Mouse (Mus musculus): ENCODE measurements at regions not wholly inside any gene's neighbourhood (a gene's known extent, or its start where the extent isn't known, plus 50 kb on each side); places are given as distances from the start of the nearest gene placed in this dataset.

DNA sequence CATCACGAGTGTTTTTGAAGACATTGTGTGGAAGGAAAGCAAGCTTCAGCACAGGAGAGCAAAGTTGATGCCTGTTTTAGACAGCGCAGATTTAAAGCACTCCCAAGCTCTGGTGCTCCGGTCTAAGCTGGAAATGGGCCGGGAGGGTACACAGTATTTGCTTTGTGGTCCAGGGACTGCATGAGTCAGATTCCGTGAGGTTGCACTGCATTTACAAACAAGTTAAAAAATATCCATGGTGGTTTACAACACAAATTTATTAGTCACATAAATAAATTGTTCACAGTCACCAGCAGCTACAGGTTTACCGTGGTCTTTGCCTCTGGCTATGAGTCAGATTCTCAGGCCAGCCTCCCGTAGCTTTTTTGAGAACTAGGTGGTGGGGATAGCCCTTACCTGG, 312.0 kb downstream of the Ptprc start:
- DNase-seq (ENCODE audit: low spot score) = no peak

GRCm38 (mm10) chr1:137852262-137852661, 323.2 kb downstream of the Ptprc start:
- DNase-seq (ENCODE audit: low spot score) = no peak

GRCm38 (mm10) chr1:137847311-137847923, 328.1 kb downstream of the Ptprc start:
- DNase-seq (ENCODE audit: low spot score) = no peak

GRCm38 (mm10) chr1:137846857-137847256, 328.7 kb downstream of the Ptprc start:
- DNase-seq (ENCODE audit: low spot score) = no peak

GRCm38 (mm10) chr1:137840531-137840930, 335.0 kb downstream of the Ptprc start:
- no peak for DNase-seq (ENCODE audit: low spot score)

DNA sequence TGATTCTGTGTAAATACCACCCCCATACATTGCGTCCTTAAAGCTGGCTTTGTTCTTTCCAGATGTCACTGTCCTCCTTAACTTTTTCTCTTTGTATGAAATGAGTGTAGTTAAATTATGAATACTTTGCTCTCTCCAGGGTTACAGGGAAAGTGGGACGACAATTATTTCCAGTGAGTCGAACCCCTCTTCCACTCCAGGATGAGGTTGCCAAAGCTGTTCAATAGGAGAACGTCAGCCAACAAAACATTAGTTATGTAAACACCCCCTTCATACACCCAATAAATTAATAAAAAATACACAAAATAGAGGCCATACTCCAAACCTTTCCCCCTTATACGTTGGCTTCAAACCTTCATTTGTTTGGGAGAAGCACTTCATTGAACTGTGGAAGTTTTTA, 335.8 kb downstream of the Ptprc start:
- DNase-seq (ENCODE audit: low spot score) = no peak

- DNase-seq (ENCODE audit: low spot score) = no peak
Measured at GRCm38 (mm10) chr1:137839263-137839662, 336.2 kb downstream of the Ptprc start.

DNA sequence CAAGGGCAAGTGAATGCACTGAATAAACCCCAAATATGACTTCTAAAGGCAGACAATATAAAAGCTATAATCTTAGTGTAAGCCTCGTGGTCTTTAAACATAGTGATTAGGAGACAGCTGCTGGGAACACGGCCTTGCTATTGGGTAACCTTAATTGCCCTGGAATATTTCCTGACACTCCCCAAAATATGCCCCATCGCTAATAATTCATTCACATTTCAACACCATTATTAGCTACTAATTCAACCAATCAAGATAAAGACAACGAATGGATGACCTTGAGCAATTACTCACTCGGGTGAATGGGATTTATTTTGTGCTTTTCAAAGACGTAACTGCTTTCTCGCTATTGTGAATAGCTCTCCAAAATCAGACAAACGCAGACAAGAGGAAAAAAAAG, 337.2 kb downstream of the Ptprc start:
- no peak for DNase-seq (ENCODE audit: low spot score)

GRCm38 (mm10) chr1:137833535-137833934, 342.0 kb downstream of the Ptprc start:
- DNase-seq (ENCODE audit: low spot score) = no peak

DNA sequence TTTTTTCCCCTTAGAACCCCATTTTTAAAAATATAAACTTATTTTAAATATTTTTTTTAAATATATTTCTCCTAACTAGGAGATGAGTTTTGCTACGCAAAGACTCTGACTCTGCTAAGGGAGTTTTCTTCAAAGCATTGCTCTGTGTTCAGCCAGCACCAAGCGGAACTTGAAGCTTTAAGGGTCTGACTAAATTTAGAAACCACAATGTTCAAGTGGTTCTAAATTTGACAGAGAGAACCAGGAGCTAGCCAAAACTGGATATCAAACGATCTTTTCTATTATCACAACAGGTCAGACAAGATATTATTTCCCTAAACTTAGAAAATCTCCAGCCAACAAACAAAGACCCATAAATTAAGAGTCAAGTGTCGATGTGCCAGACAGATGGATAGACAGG, 344.2 kb downstream of the Ptprc start:
- DNase-seq (ENCODE audit: low spot score) = no peak

- no peak for DNase-seq (ENCODE audit: low spot score)
Measured at GRCm38 (mm10) chr1:137827379-137827778, 348.1 kb downstream of the Ptprc start.

DNA sequence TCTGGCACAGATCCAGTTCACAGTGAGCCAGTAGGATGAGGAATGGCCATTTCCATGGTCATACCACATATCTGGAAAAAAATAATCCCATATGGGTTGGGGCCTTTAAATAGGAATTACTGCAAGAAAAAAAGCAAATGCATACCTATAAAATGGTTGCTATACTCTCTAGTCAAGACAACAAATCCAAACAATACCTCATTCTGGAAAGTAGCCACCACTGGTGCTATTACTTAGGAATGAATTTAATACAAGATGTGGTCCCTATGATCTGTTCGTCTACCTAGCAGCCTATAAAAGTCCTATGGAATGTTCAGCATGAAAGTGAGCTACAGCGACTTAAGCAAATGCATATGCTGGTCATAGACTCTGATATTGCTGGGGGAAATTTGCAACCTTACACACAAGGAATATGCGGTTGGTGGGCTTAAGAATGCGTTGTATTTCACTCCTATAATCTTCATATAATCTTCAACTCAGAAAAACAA, 360.1 kb downstream of the Ptprc start:
- no peak for DNase-seq (ENCODE audit: low spot score)

GRCm38 (mm10) chr1:137814556-137814955, 361.0 kb downstream of the Ptprc start:
- no peak for DNase-seq (ENCODE audit: low spot score)

DNA sequence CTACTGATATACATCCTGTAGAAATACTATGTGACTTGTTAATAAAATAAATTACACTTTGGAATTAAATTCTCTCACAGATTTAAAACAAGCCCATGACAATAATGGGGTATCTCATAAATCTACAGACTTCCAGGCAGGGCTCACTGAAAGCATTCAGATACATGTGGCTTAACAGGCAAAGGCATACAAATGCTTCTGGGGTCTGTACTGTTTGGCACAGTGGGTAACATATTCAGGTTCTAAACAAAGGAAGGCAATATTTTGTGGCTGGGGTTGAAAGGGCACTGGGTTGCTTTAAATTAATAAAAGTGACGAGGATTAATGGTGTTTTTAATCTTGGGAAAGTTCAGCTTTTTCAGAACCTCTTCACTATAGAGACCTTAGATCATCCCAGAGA, 361.8 kb downstream of the Ptprc start:
- no peak for DNase-seq (ENCODE audit: low spot score)

DNA sequence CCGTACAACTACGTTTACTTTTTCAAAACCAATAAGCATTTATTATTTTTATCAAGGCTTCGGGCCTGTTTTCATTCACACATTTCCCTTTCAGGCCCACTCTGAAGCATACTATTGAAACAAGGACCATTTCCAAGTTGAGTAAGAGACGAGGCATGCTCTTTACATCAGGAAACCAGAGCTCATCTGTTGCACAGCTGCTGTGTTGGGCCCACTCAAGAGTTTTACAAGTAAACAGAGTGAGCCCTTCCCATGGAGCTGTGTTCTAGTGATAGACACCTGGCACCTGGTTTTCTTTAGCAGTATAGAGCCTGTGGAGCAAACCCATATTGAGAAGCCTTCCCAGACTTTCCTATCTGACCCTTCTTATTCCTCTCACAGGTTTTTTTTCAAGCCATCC, 363.5 kb downstream of the Ptprc start:
- no peak for DNase-seq (ENCODE audit: low spot score)

- no peak for DNase-seq (ENCODE audit: low spot score)
Measured at GRCm38 (mm10) chr1:137806742-137807141, 368.8 kb downstream of the Ptprc start.

DNA sequence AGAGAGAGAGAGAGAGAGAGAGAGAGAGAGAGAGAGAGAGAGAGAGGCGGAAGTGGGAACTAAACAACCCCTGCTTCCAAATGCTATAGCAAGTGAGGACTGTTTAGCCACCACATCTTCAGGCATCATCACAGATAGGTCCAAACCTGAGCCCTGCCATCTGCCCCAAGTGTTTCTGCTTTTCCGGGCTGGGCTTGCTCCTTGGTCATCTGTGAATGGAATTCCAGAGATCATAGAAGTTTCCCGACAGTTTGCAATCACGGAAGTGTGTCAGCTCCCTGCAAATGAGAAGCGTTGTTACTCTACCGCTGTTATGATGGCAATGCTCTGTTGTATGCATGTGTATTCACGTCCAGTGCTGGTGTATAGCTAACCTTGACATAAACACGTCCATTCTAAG, 369.3 kb downstream of the Ptprc start:
- no peak for DNase-seq (ENCODE audit: low spot score)

DNA sequence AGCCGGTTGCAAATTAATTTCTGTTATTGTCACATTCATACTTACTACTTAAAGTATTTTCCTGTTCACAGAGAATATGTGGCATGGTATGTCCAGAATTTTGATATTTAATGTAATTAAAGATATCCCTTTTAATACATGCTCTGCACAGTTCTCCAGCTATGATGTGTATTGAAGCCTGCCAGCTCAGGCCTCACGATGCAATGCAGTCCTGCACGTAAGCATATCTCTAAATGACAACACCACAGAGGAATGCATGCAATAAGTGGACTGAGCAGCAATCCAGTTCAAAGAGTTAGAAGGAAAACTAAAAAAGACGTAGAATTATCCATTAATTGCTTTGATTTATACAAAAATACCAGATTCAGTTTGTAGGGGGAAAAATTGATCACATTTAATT, 373.4 kb downstream of the Ptprc start:
- DNase-seq (ENCODE audit: low spot score) = no peak

DNA sequence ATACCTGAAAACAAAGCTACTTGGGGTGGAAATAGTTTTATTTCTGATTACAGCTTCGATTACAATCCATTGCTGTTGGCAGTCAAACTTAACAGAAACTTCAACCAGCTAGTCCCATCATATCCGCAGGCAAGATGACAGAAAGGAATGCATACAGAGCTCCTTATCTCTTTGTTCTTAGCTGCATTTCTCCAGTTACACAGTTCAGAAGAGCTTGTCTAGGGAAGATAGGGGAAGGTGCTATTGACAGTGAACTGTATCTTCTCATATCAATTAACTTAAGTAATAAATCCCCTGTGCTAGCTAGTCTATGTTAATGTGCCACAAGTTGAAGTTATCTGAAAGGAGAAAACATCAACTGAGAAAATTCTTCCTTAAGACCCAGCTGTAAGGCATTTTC, 374.8 kb downstream of the Ptprc start:
- no peak for DNase-seq (ENCODE audit: low spot score)

DNA sequence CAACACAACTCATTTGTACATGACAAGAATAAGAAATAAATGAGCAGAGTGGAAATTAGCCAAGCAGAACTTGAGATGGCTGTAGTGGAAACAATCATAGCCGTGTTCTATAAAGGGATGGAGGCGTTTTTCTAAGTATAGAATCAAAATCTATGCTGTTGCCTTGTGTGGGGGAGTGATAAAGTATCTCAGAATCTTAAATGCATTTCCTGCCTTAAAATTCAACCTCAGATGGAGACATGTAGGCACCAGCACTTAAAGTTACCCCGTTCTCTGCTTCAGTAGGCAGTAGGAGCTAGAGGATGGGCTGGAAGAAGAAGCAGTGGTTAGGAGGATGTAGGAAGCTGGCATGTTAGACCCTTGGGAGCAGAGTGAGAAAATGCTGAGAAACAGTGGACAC, 386.7 kb downstream of the Ptprc start:
- DNase-seq (ENCODE audit: low spot score) = no peak

GRCm38 (mm10) chr1:137786653-137787052, 388.9 kb downstream of the Ptprc start:
- DNase-seq (ENCODE audit: low spot score) = no peak

- DNase-seq (ENCODE audit: low spot score) = no peak
Measured at GRCm38 (mm10) chr1:137774586-137774985, 400.9 kb downstream of the Ptprc start.

GRCm38 (mm10) chr1:137760797-137761196, 414.7 kb downstream of the Ptprc start:
- no peak for DNase-seq (ENCODE audit: low spot score)

GRCm38 (mm10) chr1:137751446-137751961, 424.0 kb downstream of the Ptprc start:
- DNase-seq (ENCODE audit: low spot score) = no peak

All from urinary bladder, postnatal 25 days (tissue).